Mouse (Mus musculus) subcutaneous adipose tissue, adult 2 months (tissue): ENCODE results near the gene Msl3. TPM values are rescaled to one million over a fixed set of nuclear protein-coding genes. Genes with fewer than 3 reads are reported as not detected.

Source experiments
- polyA plus RNA-seq: library from polyadenylated mRNA; depleted of rRNA; stranded (reverse); fragments of >200 nt; gene quantifications from 2 replicates; pipeline ENCODE4 v1.2.3, GENCODE M21; 2012; ENCODE audit warnings: low replicate concordance; rRNA removed

The Msl3 gene
- 17.0 and 21.2 TPM in 2 replicates for polyA plus RNA-seq

DNA sequence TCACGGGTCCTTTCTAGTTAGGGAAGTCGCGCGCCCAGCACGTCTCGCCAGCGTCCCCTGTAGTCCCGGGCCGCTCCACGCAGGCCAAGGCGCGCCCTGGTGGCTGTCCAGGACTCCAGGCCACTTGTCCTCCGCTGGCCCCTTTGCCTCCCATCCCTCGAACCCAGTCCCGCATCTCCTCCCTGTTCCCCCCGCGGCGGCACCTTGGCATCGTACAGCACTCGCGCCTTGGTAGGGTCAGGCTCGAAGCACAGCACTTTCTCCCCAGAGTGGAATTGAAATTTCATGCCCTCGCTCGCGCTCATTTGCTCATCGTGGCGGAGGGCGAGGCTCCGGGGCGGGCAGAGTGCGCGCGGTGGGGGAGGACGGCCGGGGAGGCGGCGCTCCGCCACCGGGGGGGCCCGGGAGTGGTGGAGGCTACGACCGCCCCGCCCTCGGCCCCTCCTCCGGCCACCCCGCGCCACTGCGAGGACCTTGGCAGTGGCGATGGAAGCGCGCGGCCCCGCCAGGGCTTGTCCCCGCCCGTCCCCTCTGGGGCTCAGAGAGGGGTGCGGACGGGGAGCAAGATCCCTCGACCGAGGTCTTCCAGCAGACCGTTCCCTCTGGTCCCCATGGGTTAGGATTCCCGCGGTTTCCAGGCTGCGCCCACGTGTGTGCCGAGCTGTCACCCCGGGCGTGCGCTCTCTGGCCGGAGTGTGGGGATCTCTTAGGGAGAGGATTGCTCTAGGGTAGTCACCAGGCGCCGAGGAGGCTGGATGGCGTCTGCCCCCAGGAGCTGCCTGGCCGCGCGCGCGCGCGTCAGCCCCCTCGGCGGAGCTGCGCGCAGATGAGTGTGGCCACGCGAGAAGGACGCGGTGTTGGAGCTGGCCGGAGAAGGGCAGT lies at the start of gene Msl3:
Gene Msl3 (minus strand): TSS at position 374 of the 882 bp plus-strand sequence.

Other genes starting within 250 kb of the Msl3 start
- gene Frmpd4, start 96.7 kb downstream of the Msl3 start, polyA plus RNA-seq: not detected in 2 replicates
- 2.4 and 12.0 TPM in 2 replicates for gene Arhgap6, start 121.2 kb upstream of the Msl3 start, polyA plus RNA-seq